Mouse (Mus musculus): Measurements from ENCODE around the gene Tmem131. TPM values are rescaled to one million over a fixed set of nuclear protein-coding genes. Genes with fewer than 3 reads are reported as not detected.
"Not testable (repeated sequence)": the region's sequence is repeated elsewhere in the genome, so short reads cannot be mapped to it uniquely, and the experiment has no call there.

The Tmem131 gene
- total and polyA plus RNA-seq, 3 experiments: 13.0 to 30.0 (median 28.1) TPM

- Histone ChIP-seq H3K27ac (no peak overlapping the region), H3K4me3 (no peak overlapping the region), H3K36me3 (ENCODE audit: control insufficient read depth, insufficient read depth, low read length) (peaks cover 2% of the 10 kb centered on the region), H3K79me2 (replicated peaks; ENCODE audit: control insufficient read depth, insufficient read depth, low read length) (peaks cover 11% of the 10 kb centered on the region), H3K27me3 (ENCODE audit: control insufficient read depth, insufficient read depth, low read length) (no peaks in the 10 kb centered on the region), H3K9ac (ENCODE audit: low read depth, low read length) (no peak overlapping the region), H3K4me1 (ENCODE audit: control insufficient read depth, insufficient read depth, low read length) (peaks cover 8% of the 10 kb centered on the region)
- 75% methylated on average over 4 of the region's 4 CpGs for WGBS
- no peak for TF ChIP-seq POLR2A (IDR thresholded peaks at IDR 0.05; ENCODE audit: insufficient read depth, low read depth, low read length)
- intact Hi-C loops (cut with DNase I): no loop called here
- no peak for DNase-seq
Observed at GRCm38 (mm10) chr1:36896423-36896822, 47.0 kb downstream of the Tmem131 start.

- 69% methylated on average over 3 of the region's 3 CpGs for WGBS
- Histone ChIP-seq H3K4me1 (ENCODE audit: control insufficient read depth, insufficient read depth, low read length) (peaks cover 12% of the 10 kb centered on the region), H3K27me3 (ENCODE audit: control insufficient read depth, insufficient read depth, low read length) (no peaks in the 10 kb centered on the region), H3K36me3 (ENCODE audit: control insufficient read depth, insufficient read depth, low read length) (peaks cover 9% of the 10 kb centered on the region), H3K27ac (no peak overlapping the region), H3K9ac (ENCODE audit: low read depth, low read length) (no peak overlapping the region), H3K4me3 (no peak overlapping the region), H3K79me2 (replicated peaks; ENCODE audit: control insufficient read depth, insufficient read depth, low read length) (peaks cover 7% of the 10 kb centered on the region)
- no peak for DNase-seq
- intact Hi-C loops (cut with DNase I): no loop called here
- TF ChIP-seq EP300 (IDR thresholded peaks at IDR 0.05; ENCODE audit: insufficient read depth, low read depth, low read length) (no peak), POLR2A (IDR thresholded peaks at IDR 0.05; ENCODE audit: insufficient read depth, low read depth, low read length) (no peak), CTCF (IDR thresholded peaks at IDR 0.05) (no peak)
Observed at GRCm38 (mm10) chr1:36895452-36895851, 48.0 kb downstream of the Tmem131 start.

- Histone ChIP-seq H3K9ac (ENCODE audit: low read depth, low read length) (no peak overlapping the region), H3K79me2 (replicated peaks; ENCODE audit: control insufficient read depth, insufficient read depth, low read length) (peaks cover 6% of the 10 kb centered on the region; the same call in 1 of the 2 replicates), H3K27me3 (ENCODE audit: control insufficient read depth, insufficient read depth, low read length) (no peaks in the 10 kb centered on the region), H3K4me3 (no peak overlapping the region), H3K36me3 (ENCODE audit: control insufficient read depth, insufficient read depth, low read length) (peaks cover 15% of the 10 kb centered on the region), H3K4me1 (ENCODE audit: control insufficient read depth, insufficient read depth, low read length) (peaks cover 12% of the 10 kb centered on the region), H3K27ac (no peak overlapping the region; the same call in 1 of the 2 replicates)
- WGBS: 67% methylated on average over 3 of the region's 3 CpGs
- intact Hi-C loops (cut with DNase I): no loop called here
- no peak for TF ChIP-seq CTCF (IDR thresholded peaks at IDR 0.05)
- no peak for TF ChIP-seq POLR2A (IDR thresholded peaks at IDR 0.05; ENCODE audit: insufficient read depth, low read depth, low read length)
- TF ChIP-seq EP300 (IDR thresholded peaks at IDR 0.05; ENCODE audit: insufficient read depth, low read depth, low read length): no peak
- DNase-seq: no peak
Observed at GRCm38 (mm10) chr1:36894136-36894535, 49.3 kb downstream of the Tmem131 start.

- DNase-seq; intact Hi-C loops (cut with DNase I): not testable (repeated sequence)
- 94% methylated on average over 5 of the region's 5 CpGs for WGBS
Observed at GRCm38 (mm10) chr1:36893720-36894119, 49.7 kb downstream of the Tmem131 start.

GRCm38 (mm10) chr1:36893146-36893545 is 50.3 kb downstream of the Tmem131 start:
- no peaks in the 10 kb centered on the region for H3K27me3 ChIP-seq (ENCODE audit: control insufficient read depth, insufficient read depth, low read length)
- no peak overlapping the region for H3K9ac ChIP-seq (ENCODE audit: low read depth, low read length)
- 72% methylated on average over 6 of the region's 6 CpGs for WGBS
- intact Hi-C loops (cut with DNase I): no loop called here
- DNase-seq: no peak
- H3K4me3 ChIP-seq: no peak overlapping the region
- H3K27ac ChIP-seq: no peak overlapping the region
- peaks cover 11% of the 10 kb centered on the region for H3K4me1 ChIP-seq (ENCODE audit: control insufficient read depth, insufficient read depth, low read length)
- TF ChIP-seq POLR2A (IDR thresholded peaks at IDR 0.05; ENCODE audit: insufficient read depth, low read depth, low read length) (no peak), CTCF (IDR thresholded peaks at IDR 0.05) (no peak), EP300 (IDR thresholded peaks at IDR 0.05; ENCODE audit: insufficient read depth, low read depth, low read length) (no peak)
- peaks cover 5% of the 10 kb centered on the region; the same call in 1 of the 2 replicates for H3K79me2 ChIP-seq (replicated peaks; ENCODE audit: control insufficient read depth, insufficient read depth, low read length)
- H3K36me3 ChIP-seq (ENCODE audit: control insufficient read depth, insufficient read depth, low read length): peaks cover 15% of the 10 kb centered on the region

More at GRCm38 (mm10) chr1:36893720-36894119, 49.7 kb downstream of the Tmem131 start:
- peaks cover 15% of the 10 kb centered on the region for H3K36me3 ChIP-seq (ENCODE audit: control insufficient read depth, insufficient read depth, low read length)
- H3K27ac ChIP-seq; H3K27me3 ChIP-seq (ENCODE audit: control insufficient read depth, insufficient read depth, low read length); H3K4me3 ChIP-seq; H3K9ac ChIP-seq (ENCODE audit: low read depth, low read length); H3K79me2 ChIP-seq (replicated peaks; ENCODE audit: control insufficient read depth, insufficient read depth, low read length): not testable (repeated sequence)
- peaks cover 12% of the 10 kb centered on the region for H3K4me1 ChIP-seq (ENCODE audit: control insufficient read depth, insufficient read depth, low read length)

- H3K9ac ChIP-seq (ENCODE audit: low read depth, low read length): no peak overlapping the region
- intact Hi-C loops (cut with DNase I): no loop called here
- H3K4me3 ChIP-seq: no peak overlapping the region
- 77% methylated on average over 3 of the region's 3 CpGs for whole genome bisulfite sequencing
- peaks cover 19% of the 10 kb centered on the region for H3K36me3 ChIP-seq (ENCODE audit: control insufficient read depth, insufficient read depth, low read length)
- peaks cover 13% of the 10 kb centered on the region for H3K4me1 ChIP-seq (ENCODE audit: control insufficient read depth, insufficient read depth, low read length)
- no peak for DNase-seq
- TF ChIP-seq EP300 (IDR thresholded peaks at IDR 0.05; ENCODE audit: insufficient read depth, low read depth, low read length) (no peak), CTCF (IDR thresholded peaks at IDR 0.05) (no peak), POLR2A (IDR thresholded peaks at IDR 0.05; ENCODE audit: insufficient read depth, low read depth, low read length) (no peak)
- no peaks in the 10 kb centered on the region for H3K27me3 ChIP-seq (ENCODE audit: control insufficient read depth, insufficient read depth, low read length)
- H3K27ac ChIP-seq: no peak overlapping the region
- H3K79me2 ChIP-seq (replicated peaks; ENCODE audit: control insufficient read depth, insufficient read depth, low read length): peaks cover 4% of the 10 kb centered on the region; the same call in 1 of the 2 replicates
Observed at GRCm38 (mm10) chr1:36892461-36892860, 51.0 kb downstream of the Tmem131 start.
